Mouse (Mus musculus) cortical plate, adult 2 months (tissue): ENCODE results near the gene 4930550C14Rik.

Experiments used
- CTCF ChIP-seq: fragments of 200-500 bp; IDR thresholded peaks from 2 replicates; pipeline ENCODE4 v1.5.1; 2011; ENCODE audit warnings: mild to moderate bottlenecking, control low read depth, low read length; ENCODE audit not compliant: insufficient read depth; ENCODE audit errors: extremely low read depth
- POLR2A ChIP-seq: fragments of 200-500 bp; IDR thresholded peaks from 2 replicates; pipeline ENCODE4 v1.6.1; 2011; ENCODE audit warnings: mild to moderate bottlenecking, low read length, control low read depth; ENCODE audit not compliant: insufficient read depth; ENCODE audit errors: extremely low read depth

DNA sequence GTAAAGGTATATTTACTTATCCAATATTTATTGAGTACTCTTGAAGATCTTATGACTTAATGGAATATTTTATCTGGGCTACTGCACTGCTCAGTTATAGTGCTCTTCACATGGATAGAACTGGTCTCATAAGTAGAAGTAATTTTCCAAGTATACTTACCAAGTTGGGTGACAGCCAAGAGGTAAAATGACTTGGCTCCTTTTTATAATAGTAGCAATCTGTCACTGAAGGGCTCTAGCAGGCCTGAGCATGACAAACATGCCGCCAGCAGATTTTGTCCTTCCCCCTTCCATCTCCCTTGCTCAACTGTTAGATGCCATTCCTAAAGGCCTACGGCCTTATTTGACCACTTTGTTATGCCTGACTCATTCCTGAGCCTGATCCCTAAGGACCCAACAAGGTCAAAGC, 6.8 kb downstream of the 4930550C14Rik start:
- TF ChIP-seq POLR2A (no peak), CTCF (no peak)
